Mouse (Mus musculus) E14TG2a.4 (cell line): ENCODE results near the gene Slc38a4.

ENCODE experiments used
- CTCF ChIP-seq: conservative IDR thresholded peaks from 2 replicates; pipeline ENCODE4 v1.5.1; 2014; ENCODE audit warnings: low read length
- NANOG ChIP-seq: IDR thresholded peaks from 2 replicates; pipeline ENCODE4 v1.6.1; 2014; ENCODE audit warnings: borderline replicate concordance, low read length, mixed read lengths
- POU5F1 ChIP-seq: IDR thresholded peaks from 2 replicates; pipeline ENCODE4 v1.6.1; 2014; ENCODE audit warnings: low read length, borderline replicate concordance

- TF ChIP-seq CTCF: no peak
- TF ChIP-seq NANOG: no peak
- TF ChIP-seq POU5F1: no peak
These were observed 14.6 kb downstream of the Slc38a4 start for GRCm38 (mm10) chr15:97041182-97041581.
